Mouse (Mus musculus): ENCODE measurements around the gene Htra2. TPM values are rescaled to one million over a fixed set of nuclear protein-coding genes. Genes with fewer than 3 reads are reported as not detected.

Gene Htra2
- total and polyA plus RNA-seq, 2 experiments from 2014 or later = 47.0 to 81.0 TPM

DNA sequence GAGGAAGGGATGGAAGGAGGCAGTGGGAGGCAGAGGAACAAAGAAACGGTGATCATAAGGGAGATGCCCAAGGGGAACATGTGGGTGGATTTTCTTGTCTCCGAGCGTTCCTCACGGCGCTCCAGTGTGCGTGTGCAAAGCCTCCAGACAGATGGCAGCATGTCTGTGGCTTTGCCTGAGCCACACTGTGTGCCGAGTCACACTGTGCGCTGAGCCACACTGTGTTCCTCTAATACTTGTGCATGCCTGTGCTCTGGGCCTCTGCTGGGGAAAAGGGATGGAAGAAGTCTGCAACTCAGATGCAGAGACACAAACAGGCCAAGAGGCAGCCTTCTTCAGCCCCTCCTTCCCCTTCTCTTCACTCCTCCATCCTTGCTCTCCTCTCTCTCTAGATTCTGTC is 27.8 kb downstream of the Htra2 start:
- DNase-seq = no peak
- peaks cover 2% of the 10 kb centered on the region; the same call in 1 of the 2 replicates for H3K4me1 ChIP-seq (ENCODE audit: insufficient read depth)
- no peak overlapping the region for H3K27ac ChIP-seq (ENCODE audit: low read depth, low read length)
- no peak overlapping the region for H3K9ac ChIP-seq
- H3K4me2 ChIP-seq (ENCODE audit: low read depth) = no peak overlapping the region
- H3K4me3 ChIP-seq (ENCODE audit: low read depth, low read length) = no peak overlapping the region
- H3K27me3 ChIP-seq (ENCODE audit: insufficient read depth, low read length) = peaks cover 16% of the 10 kb centered on the region
- no peaks in the 10 kb centered on the region for H3K9me3 ChIP-seq (ENCODE audit: low read length)
- WGBS = 69% methylated on average over 8 of the region's 8 CpGs
- no peak for TF ChIP-seq CTCF (IDR thresholded peaks at IDR 0.05; ENCODE audit: low read depth)
- H3K36me3 ChIP-seq (ENCODE audit: insufficient read depth) = no peaks in the 10 kb centered on the region
- ATAC-seq = no peak

- Histone ChIP-seq H3K4me3 (ENCODE audit: low read depth, low read length) (no peak overlapping the region), H3K9me3 (ENCODE audit: low read length) (no peaks in the 10 kb centered on the region), H3K27me3 (ENCODE audit: insufficient read depth, low read length) (peaks cover 6% of the 10 kb centered on the region; the same call in 1 of the 2 replicates), H3K9ac (no peak overlapping the region), H3K4me1 (ENCODE audit: insufficient read depth) (no peaks in the 10 kb centered on the region), H3K27ac (ENCODE audit: low read depth, low read length) (no peak overlapping the region), H3K4me2 (ENCODE audit: low read depth) (no peak overlapping the region), H3K36me3 (ENCODE audit: insufficient read depth) (no peaks in the 10 kb centered on the region)
- no peak for TF ChIP-seq CTCF (IDR thresholded peaks at IDR 0.05; ENCODE audit: low read depth)
- no peak for ATAC-seq
- no peak for DNase-seq
- WGBS = 100% methylated on average over 4 of the region's 4 CpGs
These were observed 29.9 kb downstream of the Htra2 start for GRCm38 (mm10) chr6:83025221-83025620.

GRCm38 (mm10) chr6:83024421-83024820 is 30.7 kb downstream of the Htra2 start:
- no peak overlapping the region for H3K9ac ChIP-seq
- no peak for TF ChIP-seq CTCF (IDR thresholded peaks at IDR 0.05; ENCODE audit: low read depth)
- no peak overlapping the region for H3K4me3 ChIP-seq (ENCODE audit: low read depth, low read length)
- H3K36me3 ChIP-seq (ENCODE audit: insufficient read depth) = no peaks in the 10 kb centered on the region
- no peak for DNase-seq
- H3K4me1 ChIP-seq (ENCODE audit: insufficient read depth) = no peaks in the 10 kb centered on the region
- H3K4me2 ChIP-seq (ENCODE audit: low read depth) = no peak overlapping the region
- H3K27me3 ChIP-seq (ENCODE audit: insufficient read depth, low read length) = no peaks in the 10 kb centered on the region
- no peak overlapping the region for H3K27ac ChIP-seq (ENCODE audit: low read depth, low read length)
- H3K9me3 ChIP-seq (ENCODE audit: low read length) = no peaks in the 10 kb centered on the region
- WGBS = 71% methylated on average over 4 of the region's 4 CpGs
- no peak for ATAC-seq

DNA sequence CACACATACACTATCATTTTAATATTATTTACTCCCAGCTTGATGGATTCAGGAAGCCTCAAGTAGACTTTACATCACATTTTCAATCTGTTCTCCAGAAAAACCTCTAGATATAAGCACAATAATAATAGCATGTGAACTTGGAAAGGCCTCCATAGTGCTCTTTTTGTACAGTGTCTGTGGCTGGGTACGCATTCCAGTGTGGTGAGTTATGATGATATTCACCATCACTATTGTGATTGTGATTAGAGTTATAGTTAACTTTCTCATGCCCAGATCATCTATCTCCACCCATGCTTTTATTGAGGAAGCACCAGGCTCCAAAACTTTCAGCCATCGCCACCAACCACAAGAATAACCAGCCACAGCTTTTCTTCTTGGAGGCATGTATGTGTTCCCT is 31.3 kb downstream of the Htra2 start:
- Histone ChIP-seq H3K9me3 (ENCODE audit: low read length) (no peaks in the 10 kb centered on the region), H3K27me3 (ENCODE audit: insufficient read depth, low read length) (no peaks in the 10 kb centered on the region), H3K4me1 (ENCODE audit: insufficient read depth) (no peaks in the 10 kb centered on the region), H3K9ac (no peak overlapping the region), H3K36me3 (ENCODE audit: insufficient read depth) (no peaks in the 10 kb centered on the region), H3K4me2 (ENCODE audit: low read depth) (no peak overlapping the region), H3K27ac (ENCODE audit: low read depth, low read length) (no peak overlapping the region), H3K4me3 (ENCODE audit: low read depth, low read length) (no peak overlapping the region)
- DNase-seq (no peak), ATAC-seq (no peak)
- 92% methylated on average over 2 of the region's 2 CpGs for WGBS
- no peak for TF ChIP-seq CTCF (IDR thresholded peaks at IDR 0.05; ENCODE audit: low read depth)

GRCm38 (mm10) chr6:83023008-83023407 is 32.1 kb downstream of the Htra2 start:
- DNase-seq (no peak), ATAC-seq (no peak)

DNA sequence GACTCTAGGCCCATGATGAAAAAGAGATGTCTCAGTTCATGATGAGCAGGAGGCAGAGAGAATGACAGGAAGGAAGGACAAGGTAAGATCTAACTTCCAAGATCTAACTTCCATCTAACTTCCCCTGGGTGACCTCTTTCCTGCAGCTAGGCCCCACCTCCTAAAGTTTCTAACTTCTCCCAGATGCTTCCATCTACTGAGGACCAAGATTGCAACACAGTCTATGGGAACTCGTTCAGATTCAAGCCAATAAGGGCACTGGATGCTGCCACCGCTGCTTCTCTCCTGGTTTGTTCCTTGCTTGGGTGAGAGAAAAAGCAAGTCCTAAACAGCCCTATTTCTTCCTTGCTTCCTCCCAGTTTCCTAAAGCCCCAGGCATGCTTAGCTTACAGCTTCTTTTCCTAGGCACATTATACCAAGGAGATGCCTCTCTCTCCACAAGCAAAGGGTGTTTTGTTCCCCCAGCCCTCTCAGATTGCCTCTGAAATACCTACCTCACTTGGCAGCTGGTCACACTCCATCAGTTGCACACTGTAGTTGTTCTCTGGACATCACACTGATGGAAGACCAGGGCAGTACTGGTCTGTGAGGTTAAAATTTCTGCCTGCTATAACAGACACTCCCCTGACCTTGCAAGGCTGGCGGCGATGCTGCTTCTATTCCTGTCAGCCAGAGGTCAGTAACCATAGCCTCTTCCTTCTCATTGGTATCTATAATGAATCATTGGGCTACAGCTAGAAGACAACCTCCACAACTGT is 34.1 kb downstream of the Htra2 start:
- ATAC-seq = no peak
- H3K4me2 ChIP-seq (ENCODE audit: low read depth) = no peak overlapping the region
- H3K27ac ChIP-seq (ENCODE audit: low read depth, low read length) = no peak overlapping the region
- no peaks in the 10 kb centered on the region for H3K9me3 ChIP-seq (ENCODE audit: low read length)
- no peaks in the 10 kb centered on the region for H3K27me3 ChIP-seq (ENCODE audit: insufficient read depth, low read length)
- no peak for DNase-seq
- no peaks in the 10 kb centered on the region for H3K4me1 ChIP-seq (ENCODE audit: insufficient read depth)
- 86% methylated on average over 4 of the region's 4 CpGs for WGBS
- H3K4me3 ChIP-seq (ENCODE audit: low read depth, low read length) = no peak overlapping the region
- no peaks in the 10 kb centered on the region for H3K36me3 ChIP-seq (ENCODE audit: insufficient read depth)
- no peak overlapping the region for H3K9ac ChIP-seq
- no peak for TF ChIP-seq CTCF (IDR thresholded peaks at IDR 0.05; ENCODE audit: low read depth)

More at GRCm38 (mm10) chr6:83023008-83023407, 32.1 kb downstream of the Htra2 start:
- no peaks in the 10 kb centered on the region for H3K36me3 ChIP-seq (ENCODE audit: insufficient read depth)
- H3K27me3 ChIP-seq (ENCODE audit: insufficient read depth, low read length) = no peaks in the 10 kb centered on the region
- H3K9me3 ChIP-seq (ENCODE audit: low read length) = no peaks in the 10 kb centered on the region
- no peak overlapping the region for H3K9ac ChIP-seq
- no peak for TF ChIP-seq CTCF (IDR thresholded peaks at IDR 0.05; ENCODE audit: low read depth)
- H3K4me3 ChIP-seq (ENCODE audit: low read depth, low read length) = no peak overlapping the region
- no peaks in the 10 kb centered on the region for H3K4me1 ChIP-seq (ENCODE audit: insufficient read depth)
- 87% methylated on average over 9 of the region's 9 CpGs for WGBS
- no peak overlapping the region for H3K4me2 ChIP-seq (ENCODE audit: low read depth)
- no peak overlapping the region for H3K27ac ChIP-seq (ENCODE audit: low read depth, low read length)

- Histone ChIP-seq H3K9ac (no peak overlapping the region), H3K4me2 (ENCODE audit: low read depth) (no peak overlapping the region), H3K27me3 (ENCODE audit: insufficient read depth, low read length) (no peaks in the 10 kb centered on the region), H3K4me1 (ENCODE audit: insufficient read depth) (no peaks in the 10 kb centered on the region), H3K9me3 (ENCODE audit: low read length) (no peaks in the 10 kb centered on the region), H3K4me3 (ENCODE audit: low read depth, low read length) (no peak overlapping the region), H3K27ac (ENCODE audit: low read depth, low read length) (no peak overlapping the region), H3K36me3 (ENCODE audit: insufficient read depth) (no peaks in the 10 kb centered on the region)
- no peak for TF ChIP-seq CTCF (IDR thresholded peaks at IDR 0.05; ENCODE audit: low read depth)
- no peak for DNase-seq
- no peak for ATAC-seq
- 90% methylated on average over 6 of the region's 6 CpGs for WGBS
These were observed 35.0 kb downstream of the Htra2 start for GRCm38 (mm10) chr6:83020121-83020520.
